Mouse (Mus musculus) R1 (cell line): ENCODE measurements around the gene Apba2.

Experiments
- DNase-seq: peaks from one replicate; pipeline ENCODE4 v3.0.0-alpha.2; 2018; ENCODE audit warnings: low read depth, low spot score

Apba2 gene

GRCm38 (mm10) chr7:64656787-64657186, 155.3 kb downstream of the Apba2 start:
- no peak for DNase-seq

GRCm38 (mm10) chr7:64658914-64659313, 157.4 kb downstream of the Apba2 start:
- no peak for DNase-seq

DNA sequence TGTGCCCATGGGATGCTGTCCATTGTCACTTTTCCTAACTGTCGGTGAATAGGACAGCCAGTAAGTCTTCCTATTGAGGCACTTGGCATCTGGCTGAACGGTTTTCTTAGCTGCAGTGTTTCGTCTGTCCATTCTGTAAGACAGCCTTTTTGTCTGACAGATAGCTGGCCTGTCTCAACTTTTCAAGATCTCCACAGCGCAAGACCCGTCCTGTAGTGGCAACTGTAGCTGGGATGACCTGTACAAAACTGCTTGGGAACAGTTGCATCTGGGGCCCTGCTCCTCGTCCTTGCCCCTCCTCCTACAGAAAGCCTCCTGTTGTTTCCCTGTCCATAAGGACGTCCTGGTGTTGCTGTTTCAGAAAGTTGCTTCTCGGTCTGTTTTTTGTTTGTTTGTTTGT, 157.8 kb downstream of the Apba2 start:
- DNase-seq = no peak

- no peak for DNase-seq
Observed at GRCm38 (mm10) chr7:64662506-64662905, 161.0 kb downstream of the Apba2 start.

DNA sequence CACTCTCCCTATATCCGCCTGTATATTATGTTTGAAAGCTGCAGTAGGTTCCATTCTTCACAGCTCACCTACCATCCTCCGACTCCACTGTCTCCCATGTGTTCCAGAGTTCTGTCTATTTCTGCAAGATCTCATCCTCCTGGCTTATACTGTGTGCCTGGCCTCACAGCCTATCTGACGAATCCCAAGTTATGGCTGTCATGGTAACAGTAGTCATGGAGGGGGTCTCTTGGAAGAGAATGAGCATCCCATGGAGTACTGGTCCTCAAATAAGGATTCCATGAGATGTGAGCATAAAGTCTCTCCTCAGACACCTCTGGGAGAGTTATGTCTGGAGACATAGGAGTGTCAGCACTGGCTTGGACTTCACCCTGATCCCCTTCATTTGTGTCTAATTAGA, 162.1 kb downstream of the Apba2 start:
- DNase-seq = no peak

DNA sequence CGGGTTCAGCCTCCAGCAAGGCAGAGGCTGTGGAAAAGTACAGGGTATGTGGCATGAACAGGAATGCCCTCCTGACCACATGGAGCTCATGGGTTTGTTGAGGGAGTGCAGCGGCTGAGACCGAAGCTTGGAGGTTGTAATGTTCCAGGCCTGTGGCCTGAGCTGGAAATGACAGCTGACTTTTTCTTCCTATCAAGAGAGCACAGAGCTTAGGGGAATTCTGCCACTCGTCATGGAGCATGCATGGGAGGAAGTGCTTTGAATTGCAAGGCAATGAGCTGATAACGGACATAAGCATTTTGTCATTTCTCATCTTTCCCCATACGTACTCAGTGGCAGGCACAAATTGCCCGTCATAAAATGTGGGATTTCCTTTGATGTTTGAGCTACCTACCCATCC, 163.6 kb downstream of the Apba2 start:
- DNase-seq = no peak

DNA sequence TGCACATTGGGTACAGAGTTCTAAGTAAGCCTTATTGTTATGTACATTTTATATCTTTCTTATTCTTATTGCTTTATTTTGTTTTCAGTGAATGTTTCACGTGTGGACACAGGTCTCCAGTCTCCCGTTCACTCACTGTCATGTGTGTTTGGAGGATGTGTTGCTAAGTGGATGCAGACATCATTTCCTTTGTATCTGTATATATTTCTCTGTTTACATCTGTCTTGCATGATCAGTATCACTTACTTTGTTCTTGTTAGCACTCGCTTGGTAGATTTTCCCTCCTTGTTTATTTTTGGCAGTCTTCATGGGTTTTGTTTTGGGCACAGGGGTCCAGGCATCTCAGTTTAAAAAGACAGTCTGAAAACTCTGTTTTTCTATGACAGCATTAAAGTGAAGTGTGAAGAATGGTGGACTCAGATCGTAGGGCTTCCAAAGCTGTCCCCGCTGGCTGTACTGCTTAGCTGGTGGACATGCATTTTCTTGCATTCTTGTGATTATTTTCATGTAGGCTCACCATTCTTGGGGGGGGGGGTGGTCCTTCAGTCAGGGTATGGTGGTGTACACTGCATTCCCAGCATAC, 164.3 kb downstream of the Apba2 start:
- DNase-seq = no peak

DNA sequence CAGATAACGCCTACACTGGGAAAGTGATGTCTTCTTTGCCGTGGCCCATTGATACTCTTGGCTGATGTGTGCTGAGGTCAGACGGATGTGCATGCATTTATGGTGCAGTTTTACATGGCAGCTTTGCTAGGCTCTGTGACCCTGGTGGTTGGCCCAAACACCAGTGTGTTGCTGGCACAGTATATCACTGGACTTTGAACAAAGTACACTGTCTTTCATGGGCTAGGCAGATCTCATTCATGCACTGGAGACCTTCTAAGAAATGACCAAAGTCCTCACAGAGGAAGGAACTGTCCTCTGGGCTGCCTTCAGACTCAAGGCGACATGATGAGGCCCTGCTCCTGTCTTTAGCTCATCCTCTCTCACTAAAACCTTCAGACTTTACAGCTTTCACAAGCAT, 166.5 kb downstream of the Apba2 start:
- DNase-seq = no peak

DNA sequence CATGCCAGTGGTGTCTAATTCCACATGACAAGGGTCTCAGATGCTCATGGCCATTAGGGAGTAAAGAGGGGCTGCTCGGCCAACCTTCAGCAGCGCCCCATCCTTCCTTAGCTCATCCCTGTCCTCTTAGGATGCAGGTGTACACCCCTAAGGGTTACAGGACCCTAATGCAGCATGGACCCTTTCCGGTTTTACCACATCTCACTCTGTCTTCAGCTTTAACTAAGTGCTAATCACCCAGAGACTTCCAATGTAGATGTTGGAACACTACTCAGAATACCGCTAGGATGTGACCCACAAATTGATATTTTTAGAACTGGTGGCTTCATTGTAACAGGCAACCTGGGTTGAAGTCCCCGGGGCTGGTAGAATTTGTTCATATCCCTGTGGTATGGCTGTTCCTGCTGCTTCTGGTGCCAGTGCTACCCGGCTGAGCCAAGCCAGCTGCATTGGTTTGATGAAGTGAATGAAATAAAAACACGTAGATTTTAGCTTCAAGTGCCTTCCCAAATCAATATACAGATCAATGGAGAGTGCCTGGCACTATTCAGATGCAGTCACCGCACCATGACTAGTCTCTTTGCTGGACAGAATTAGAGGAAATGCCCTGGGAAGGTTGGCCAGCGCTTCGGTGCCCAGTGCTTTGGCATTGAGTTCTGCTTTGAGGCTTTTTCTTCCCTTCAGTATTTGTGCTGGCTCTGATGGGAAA, 178.4 kb downstream of the Apba2 start:
- DNase-seq = no peak

DNA sequence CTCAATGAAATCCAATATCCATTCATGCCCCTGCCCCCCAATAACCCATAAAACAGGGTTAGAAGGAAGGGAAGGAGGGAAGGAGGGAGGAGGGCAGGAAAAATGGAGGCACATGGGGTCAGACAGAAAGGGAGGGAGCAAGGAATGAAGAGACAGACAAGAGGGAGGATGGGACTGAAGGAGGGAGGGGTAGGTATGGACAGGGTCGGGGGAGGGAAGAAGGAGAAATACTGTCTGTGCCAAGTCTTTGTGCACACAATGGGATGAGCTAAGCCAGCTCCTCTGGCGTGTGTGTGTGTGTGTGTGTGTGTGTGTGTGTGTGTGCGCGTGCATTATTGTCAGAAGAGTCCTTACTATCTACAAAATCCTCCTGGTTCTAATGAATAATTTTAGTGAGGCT, 183.4 kb downstream of the Apba2 start:
- no peak for DNase-seq

DNA sequence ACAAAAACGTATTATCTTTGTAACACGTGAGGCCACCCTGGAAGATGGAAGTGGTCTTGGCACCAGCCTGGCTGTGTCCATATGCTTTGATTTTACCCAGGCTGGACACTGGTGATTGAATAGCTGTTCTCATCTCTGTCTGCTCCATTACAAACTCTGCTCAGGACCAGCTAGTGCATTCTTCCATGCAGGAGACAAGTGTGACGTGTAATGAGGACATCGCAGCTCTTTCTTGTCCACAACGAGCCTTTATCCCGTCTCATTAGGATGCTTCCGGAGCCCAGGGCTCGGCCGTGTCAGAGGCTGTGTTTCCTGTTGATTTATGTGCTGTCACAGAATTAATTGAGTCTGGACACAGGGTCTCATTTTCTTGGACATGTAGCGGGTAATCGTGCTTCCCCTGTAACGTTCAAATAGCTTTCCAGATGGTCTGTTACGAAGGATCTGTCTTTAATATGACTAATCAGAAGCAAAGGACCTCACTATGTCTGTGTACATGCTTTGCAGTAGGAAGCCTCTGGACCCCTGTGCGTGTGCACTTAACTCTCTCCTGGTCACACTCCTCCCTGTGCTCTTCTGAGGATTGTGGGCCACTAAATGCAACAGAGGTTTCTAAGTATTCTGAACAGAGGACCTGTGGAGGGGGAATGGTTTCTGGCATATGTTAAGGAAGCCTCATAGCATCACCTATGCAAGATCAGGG, 186.8 kb downstream of the Apba2 start:
- no peak for DNase-seq

DNA sequence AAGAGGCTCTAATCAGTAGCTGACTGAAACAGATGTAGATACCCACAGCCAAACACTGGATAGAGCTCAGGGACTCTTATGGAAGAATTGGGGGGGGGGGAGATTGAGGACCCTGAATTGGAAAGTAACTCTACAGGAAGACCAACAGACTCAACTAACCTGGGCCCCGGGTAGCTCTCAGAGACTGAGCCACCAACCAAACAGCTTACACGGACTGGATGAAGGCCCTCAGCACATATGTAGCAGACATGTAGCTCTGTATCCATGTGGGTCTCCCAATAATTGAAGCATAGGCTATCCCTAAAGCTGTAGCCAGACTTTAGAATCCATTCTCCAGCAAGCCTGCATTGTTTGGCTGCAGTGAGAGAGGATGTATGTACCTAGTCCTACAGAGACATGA, 190.3 kb downstream of the Apba2 start:
- DNase-seq = no peak

GRCm38 (mm10) chr7:64694937-64695336, 193.4 kb downstream of the Apba2 start:
- DNase-seq = no peak

GRCm38 (mm10) chr7:64696521-64697281, 195.2 kb downstream of the Apba2 start:
- DNase-seq = no peak

DNA sequence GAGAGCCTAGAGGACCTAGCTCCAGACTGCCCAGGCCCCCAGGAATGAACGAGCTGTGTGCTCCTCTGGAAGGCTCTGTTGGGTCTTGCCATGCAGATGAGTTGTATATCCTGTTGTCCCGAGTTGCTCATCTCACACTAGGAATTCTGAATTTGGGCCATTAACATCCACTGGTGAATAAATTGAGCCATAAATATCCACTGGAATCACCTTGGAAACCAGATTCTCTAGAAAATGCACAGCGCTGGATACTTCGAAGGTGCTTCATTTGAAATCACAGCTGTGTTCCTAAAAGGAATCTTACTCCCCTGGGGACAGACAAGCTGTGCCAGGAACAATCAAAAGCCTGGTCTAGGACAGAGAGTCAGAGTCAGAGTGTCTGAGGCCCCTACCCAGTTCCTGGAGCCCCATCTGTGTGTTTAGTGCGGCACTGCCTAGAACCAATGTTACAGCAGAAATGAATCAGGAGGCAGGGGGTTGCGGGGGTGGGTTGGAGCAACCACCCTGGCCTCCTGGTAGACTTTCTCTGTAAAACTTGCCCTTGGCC, 196.4 kb downstream of the Apba2 start:
- no peak for DNase-seq

GRCm38 (mm10) chr7:64704060-64704595, 202.6 kb downstream of the Apba2 start:
- peak; percentile 47 for DNase-seq

DNA sequence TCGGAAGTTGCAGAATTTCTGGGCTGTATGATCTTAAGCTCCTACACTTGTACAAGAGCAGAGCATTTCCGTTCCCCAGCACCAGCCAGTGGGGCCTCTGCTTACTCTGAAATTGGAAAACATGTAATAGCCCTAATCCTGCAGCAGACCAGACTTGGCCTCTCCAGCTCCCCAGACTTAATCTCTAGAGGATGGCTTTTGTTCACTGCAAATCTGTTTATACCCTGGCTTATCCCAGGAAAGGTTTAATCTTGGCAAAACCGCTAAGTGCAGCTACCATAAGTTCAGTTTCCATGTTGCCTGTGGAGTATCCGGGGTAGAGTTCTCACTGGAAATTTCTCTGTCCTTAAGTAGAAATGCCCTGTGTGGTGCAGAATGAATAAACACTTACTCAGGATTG, 206.7 kb downstream of the Apba2 start:
- DNase-seq = no peak

DNA sequence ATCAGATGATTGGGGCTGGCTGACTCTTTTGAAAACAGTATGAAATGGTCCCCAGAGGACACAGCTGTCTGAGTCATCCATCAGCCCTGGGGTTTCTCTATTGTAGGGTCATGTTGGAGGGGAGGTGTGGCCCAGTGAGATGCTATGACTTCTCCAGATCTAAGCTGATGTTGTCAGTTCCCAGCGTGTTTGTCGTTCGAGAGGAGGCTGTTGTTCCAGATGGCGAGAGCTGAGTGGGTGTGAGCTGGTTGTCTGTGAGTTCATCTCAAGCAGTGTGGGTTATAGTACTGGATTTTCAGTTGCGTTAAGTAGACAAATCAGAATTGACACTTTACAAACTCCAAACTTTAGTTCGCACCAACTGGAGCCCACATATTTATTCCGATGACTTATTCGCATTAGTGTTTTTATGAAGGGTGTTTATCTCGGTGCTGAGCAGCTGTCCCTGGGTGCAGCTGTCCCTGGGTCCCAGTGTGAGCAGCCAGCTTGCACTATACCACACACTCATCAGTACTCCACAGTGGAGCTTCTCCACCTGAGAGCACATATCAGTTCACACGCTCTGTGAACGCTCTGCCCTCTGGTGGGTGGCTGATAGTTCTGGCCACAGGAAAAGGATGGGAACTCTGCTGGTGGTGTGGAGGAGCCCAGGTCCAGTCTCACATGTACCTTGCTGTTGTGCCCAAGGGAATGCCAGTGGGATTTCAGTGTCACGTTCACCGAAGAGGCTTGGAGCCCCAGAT, 208.2 kb downstream of the Apba2 start:
- DNase-seq = no peak

GRCm38 (mm10) chr7:64716286-64716685, 214.8 kb downstream of the Apba2 start:
- DNase-seq = peak; percentile 59

DNA sequence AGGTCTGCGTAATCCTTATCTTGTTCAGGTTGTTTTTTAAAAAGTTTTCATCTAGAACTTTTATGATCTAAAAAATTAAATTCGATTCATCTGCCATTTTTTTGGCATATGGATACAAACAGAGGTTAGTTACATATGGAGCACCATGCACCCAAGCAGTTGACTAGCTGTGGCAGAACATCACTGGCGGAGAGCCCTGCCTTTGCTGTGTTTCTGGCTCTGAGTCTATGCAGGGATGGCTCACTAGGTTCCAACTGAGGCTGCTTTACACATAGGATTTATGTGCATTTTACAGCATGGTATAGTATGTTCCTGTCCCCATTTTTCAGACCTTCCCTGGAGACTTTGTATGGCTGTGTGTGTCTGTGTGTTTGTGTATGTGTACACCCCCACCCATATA, 221.8 kb downstream of the Apba2 start:
- DNase-seq = no peak

DNA sequence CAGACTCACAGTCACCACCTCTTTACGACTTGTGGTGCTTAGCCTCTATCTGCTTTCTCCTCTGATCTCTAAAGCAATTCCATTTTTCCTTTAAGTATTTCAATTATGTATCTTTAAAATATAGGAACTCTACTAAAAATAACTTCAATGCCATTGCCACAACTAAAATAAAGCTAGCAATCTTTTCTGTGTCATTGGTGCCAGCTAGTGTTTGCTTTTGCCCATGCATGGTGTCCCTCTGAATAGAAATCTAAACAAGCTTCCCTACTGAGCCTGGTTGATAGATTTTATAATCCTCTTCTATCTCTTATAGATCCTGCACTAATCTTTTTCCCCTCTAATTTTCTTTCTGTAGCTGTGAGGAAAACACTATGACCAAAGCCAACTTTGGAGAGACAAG, 222.9 kb downstream of the Apba2 start:
- DNase-seq = no peak
